Mouse (Mus musculus) intestine, postnatal 0 days (tissue): ENCODE measurements around the gene Ppp1r13l. TPM values are rescaled to one million over a fixed set of nuclear protein-coding genes. Genes with fewer than 3 reads are reported as not detected.
A peak's percentile ranks its signal among the peaks of the same experiment; 100 is the strongest.

Experiments used
- ATAC-seq: fragments of 200-750 bp; cut with Nextera tagmentation; 2 replicates; pipeline ENCODE4 v1.8.0; 2017; ENCODE audit warnings: mild to moderate bottlenecking, moderate TSS enrichment, moderate library complexity
- H3K27ac ChIP-seq: fragments of 300-500 bp; sonication (generic); 2 replicates; pipeline ENCODE4 v1.5.1; 2014; ENCODE audit warnings: mild to moderate bottlenecking, low read depth, low read length, moderate library complexity
- H3K27me3 ChIP-seq: fragments of 300-500 bp; sonication (generic); replicated peaks from 2 replicates; pipeline ENCODE4 v1.6.1; 2014; ENCODE audit warnings: low read length, mixed read lengths; ENCODE audit not compliant: control insufficient read depth, insufficient read depth
- H3K36me3 ChIP-seq: fragments of 300-500 bp; sonication (generic); 2 replicates; pipeline ENCODE4 v1.6.1; 2014; ENCODE audit warnings: mild to moderate bottlenecking, moderate library complexity; ENCODE audit not compliant: control insufficient read depth, insufficient read depth
- H3K4me1 ChIP-seq: fragments of 300-500 bp; sonication (generic); replicated peaks from 2 replicates; pipeline ENCODE4 v1.6.1; 2014; ENCODE audit warnings: antibody characterized with exemption, low read length, mixed read lengths; ENCODE audit not compliant: control insufficient read depth, insufficient read depth
- H3K4me2 ChIP-seq: fragments of 300-500 bp; sonication (generic); replicated peaks from 2 replicates; pipeline ENCODE4 v1.6.1; 2014; ENCODE audit warnings: low read depth, mild to moderate bottlenecking, moderate library complexity
- H3K4me3 ChIP-seq: fragments of 300-500 bp; sonication (generic); 2 replicates; pipeline ENCODE4 v1.5.1; 2014; ENCODE audit warnings: low read depth, low read length
- H3K9ac ChIP-seq: fragments of 300-500 bp; sonication (generic); 2 replicates; pipeline ENCODE4 v1.6.1; 2014; ENCODE audit warnings: mild to moderate bottlenecking, low read depth, low read length
- H3K9me3 ChIP-seq: fragments of 300-500 bp; sonication (generic); 2 replicates; pipeline ENCODE4 v1.6.1; 2016; ENCODE audit warnings: mixed run types; ENCODE audit not compliant: control insufficient read depth
- CTCF ChIP-seq: sonication (generic); IDR thresholded peaks from 2 replicates; pipeline ENCODE4 v1.5.1; 2016; ENCODE audit warnings: low read depth, mild to moderate bottlenecking, control low read depth, antibody characterized with exemption, moderate library complexity
- WGBS: fragments of 180-500 bp; shearing (Covaris S2); extraction: QIAGEN DNeasy Blood & Tissue Kit; methylation state at CpG from one replicate; pipeline ENCODE4 v1.1.7; 2014; 5-methylcytosine and 5-hydroxymethylcytosine counted together
- polyA plus RNA-seq: library from polyadenylated mRNA; unstranded; fragments of >200 nt; fragmentation: Nextera tagmentation; extraction: Ambion mirVana; gene quantifications from 2 replicates; pipeline ENCODE4 v1.2.1, GENCODE M21; 2015

Ppp1r13l gene
- polyA plus RNA-seq, 1 experiment from 2014 or later = 1.4 TPM

GRCm38 (mm10) chr7:19400946-19401345, 41.4 kb downstream of the Ppp1r13l start:
- Histone ChIP-seq H3K27me3 (peaks cover 35% of the 10 kb centered on the region), H3K9me3 (no peaks in the 10 kb centered on the region), H3K4me2 (no peak overlapping the region), H3K4me1 (0 out of 2 replicates have a peak, but pooled peaks cover 6% of the 10 kb centered on the region), H3K27ac (no peak overlapping the region), H3K36me3 (no peaks in the 10 kb centered on the region), H3K4me3 (no peak overlapping the region), H3K9ac (no peak overlapping the region)
- TF ChIP-seq CTCF = peak; percentile 38
- WGBS = 81% methylated on average over 4 of the region's 4 CpGs
- no peak for ATAC-seq

- H3K27ac ChIP-seq = no peak overlapping the region
- no peaks in the 10 kb centered on the region for H3K9me3 ChIP-seq
- TF ChIP-seq CTCF = no peak
- H3K4me1 ChIP-seq = 0 out of 2 replicates have a peak, but pooled peaks cover 6% of the 10 kb centered on the region
- H3K9ac ChIP-seq = no peak overlapping the region
- no peak overlapping the region for H3K4me3 ChIP-seq
- ATAC-seq = no peak
- H3K36me3 ChIP-seq = no peaks in the 10 kb centered on the region
- WGBS = 82% methylated on average over 9 of the region's 9 CpGs
- H3K27me3 ChIP-seq = peaks cover 35% of the 10 kb centered on the region
- no peak overlapping the region for H3K4me2 ChIP-seq
These were observed 43.1 kb downstream of the Ppp1r13l start for GRCm38 (mm10) chr7:19402535-19403112.

DNA sequence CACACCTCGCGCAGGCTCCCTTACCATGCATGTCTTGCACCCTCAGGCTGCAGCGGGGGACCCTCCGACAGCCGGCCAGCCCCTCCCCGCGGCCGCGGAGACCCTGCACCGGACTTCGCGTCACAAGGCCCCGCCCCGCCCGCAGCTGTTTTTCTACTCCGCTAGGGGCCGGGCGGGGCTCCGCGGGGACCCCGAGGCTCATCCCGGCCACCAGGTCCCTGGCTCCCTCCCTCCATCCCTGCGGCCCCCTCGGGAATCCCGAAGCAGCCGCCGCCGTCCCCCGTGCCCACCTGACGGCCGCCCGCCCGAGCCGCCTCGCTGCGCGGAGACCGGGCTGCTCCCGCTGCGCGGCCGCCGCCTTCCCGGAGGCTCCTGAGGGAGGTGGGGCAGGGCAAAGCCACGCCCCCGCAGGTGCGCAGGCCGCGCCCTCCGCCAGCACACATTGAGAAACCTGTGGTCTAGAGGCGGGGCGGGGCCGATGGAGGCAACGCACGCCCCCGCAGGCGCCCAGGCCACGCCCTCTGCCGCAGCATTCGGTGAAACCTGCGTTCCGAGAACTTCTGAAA, 44.3 kb downstream of the Ppp1r13l start, which contains the start of gene Klc3:
TSS of gene Klc3 (minus strand) at position 374 of the 566 bp plus-strand sequence.
- H3K4me3 ChIP-seq = peak within 1 kb of the TSS; percentile 59
- peak within 1 kb of the TSS; percentile 97 for H3K4me2 ChIP-seq
- H3K36me3 ChIP-seq = no peaks in the 10 kb centered on the region
- H3K27ac ChIP-seq = no peak within 1 kb of the TSS
- H3K9me3 ChIP-seq = no peaks in the 10 kb centered on the region
- peak; percentile 83 for ATAC-seq
- TF ChIP-seq CTCF = no peak
- H3K9ac ChIP-seq = peak within 1 kb of the TSS; percentile 51
- 0 out of 2 replicates have a peak, but pooled peaks cover 6% of the 10 kb centered on the region for H3K4me1 ChIP-seq
- H3K27me3 ChIP-seq = peaks cover 35% of the 10 kb centered on the region
- WGBS = under 1% methylated on average over 62 of the region's 62 CpGs

DNA sequence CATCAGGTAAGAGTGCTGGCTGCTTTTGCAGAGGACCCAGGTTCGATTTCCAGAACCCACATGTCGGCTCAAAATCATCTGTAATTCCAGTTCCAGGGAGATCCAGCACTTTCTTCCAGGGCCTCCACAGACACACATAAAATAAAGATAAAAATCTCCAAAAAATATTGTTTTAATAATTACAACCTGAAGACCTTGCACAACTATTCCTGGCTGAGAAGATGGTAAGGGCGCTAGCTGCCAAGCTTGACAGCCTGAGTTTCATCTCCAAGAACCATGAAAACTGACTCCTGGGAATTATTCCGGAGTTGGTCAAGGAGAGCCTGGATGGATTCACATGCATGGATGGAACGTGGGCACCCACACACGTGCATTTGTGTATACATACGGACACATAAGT, 44.9 kb downstream of the Ppp1r13l start, which contains the start of gene Ckm:
TSS of gene Ckm (plus strand) at position 301 of the 400 bp plus-strand sequence.
- no peak for TF ChIP-seq CTCF
- H3K4me3 ChIP-seq = peak within 1 kb of the TSS; percentile 59
- peak within 1 kb of the TSS; percentile 51 for H3K9ac ChIP-seq
- H3K27ac ChIP-seq = no peak within 1 kb of the TSS
- no peak for ATAC-seq
- 49% methylated on average over 7 of the region's 7 CpGs for WGBS
- peaks cover 35% of the 10 kb centered on the region for H3K27me3 ChIP-seq
- H3K9me3 ChIP-seq = no peaks in the 10 kb centered on the region
- 0 out of 2 replicates have a peak, but pooled peaks cover 6% of the 10 kb centered on the region for H3K4me1 ChIP-seq
- no peaks in the 10 kb centered on the region for H3K36me3 ChIP-seq
- peak within 1 kb of the TSS; percentile 97 for H3K4me2 ChIP-seq

DNA sequence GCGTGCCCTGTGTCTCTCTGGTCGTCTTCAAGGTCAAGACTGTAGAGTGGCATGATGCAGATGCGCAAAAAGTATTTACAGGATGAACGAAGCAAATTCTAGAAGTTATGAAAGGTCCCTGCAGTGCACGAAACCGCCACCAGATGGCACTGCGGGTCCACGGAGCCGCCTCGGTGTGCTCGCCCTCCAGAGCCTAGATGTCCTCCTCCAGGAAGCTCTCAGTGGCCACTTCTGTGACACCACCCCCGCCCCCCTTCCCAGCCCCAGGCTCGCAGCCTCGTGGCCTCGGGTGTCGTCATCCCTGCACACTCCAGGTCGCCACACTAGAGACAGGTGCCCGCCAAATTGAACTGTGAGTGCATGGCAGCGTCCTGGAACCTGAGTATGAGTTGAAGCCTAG, 45.9 kb downstream of the Ppp1r13l start:
- WGBS = 2% methylated on average over 19 of the region's 19 CpGs
- 0 out of 2 replicates have a peak, but pooled peaks cover 3% of the 10 kb centered on the region for H3K4me1 ChIP-seq
- H3K27ac ChIP-seq = no peak overlapping the region
- peak; percentile 97 for TF ChIP-seq CTCF
- no peaks in the 10 kb centered on the region for H3K9me3 ChIP-seq
- ATAC-seq = peak; percentile 50; the same call in 1 of the 2 replicates
- no peaks in the 10 kb centered on the region for H3K36me3 ChIP-seq
- H3K4me3 ChIP-seq = no peak overlapping the region
- H3K9ac ChIP-seq = no peak overlapping the region
- peak overlapping the region; percentile 35; the same call in 1 of the 2 replicates for H3K4me2 ChIP-seq
- H3K27me3 ChIP-seq = peaks cover 28% of the 10 kb centered on the region

DNA sequence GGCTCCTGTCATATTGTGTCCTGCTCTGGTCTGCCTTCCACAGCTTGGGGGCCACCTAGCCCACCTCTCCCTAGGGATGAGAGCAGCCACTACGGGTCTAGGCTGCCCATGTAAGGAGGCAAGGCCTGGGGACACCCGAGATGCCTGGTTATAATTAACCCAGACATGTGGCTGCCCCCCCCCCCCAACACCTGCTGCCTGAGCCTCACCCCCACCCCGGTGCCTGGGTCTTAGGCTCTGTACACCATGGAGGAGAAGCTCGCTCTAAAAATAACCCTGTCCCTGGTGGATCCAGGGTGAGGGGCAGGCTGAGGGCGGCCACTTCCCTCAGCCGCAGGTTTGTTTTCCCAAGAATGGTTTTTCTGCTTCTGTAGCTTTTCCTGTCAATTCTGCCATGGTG, 50.2 kb downstream of the Ppp1r13l start:
- H3K27ac ChIP-seq = no peak overlapping the region
- 53% methylated on average over 6 of the region's 6 CpGs for WGBS
- no peaks in the 10 kb centered on the region for H3K36me3 ChIP-seq
- H3K4me3 ChIP-seq = no peak overlapping the region
- ATAC-seq = no peak
- no peak overlapping the region for H3K9ac ChIP-seq
- no peaks in the 10 kb centered on the region for H3K9me3 ChIP-seq
- no peak for TF ChIP-seq CTCF
- H3K4me2 ChIP-seq = no peak overlapping the region
- H3K27me3 ChIP-seq = no peaks in the 10 kb centered on the region
- H3K4me1 ChIP-seq = no peaks in the 10 kb centered on the region
